Mouse (Mus musculus) liver, postnatal 0 days (tissue): ENCODE measurements at regions not wholly inside any gene's neighbourhood (a gene's known extent, or its start where the extent isn't known, plus 50 kb on each side); places are given as distances from the start of the nearest gene placed in this dataset.

Source experiments
- ATAC-seq: fragments of 200-750 bp; cut with Nextera tagmentation; 2 replicates; pipeline ENCODE4 v1.8.0; 2017; ENCODE audit warnings: mild to moderate bottlenecking, moderate library complexity
- DNase-seq: peaks from one replicate; pipeline ENCODE4 v3.0.0-alpha.2; 2016
- H3K27ac ChIP-seq: fragments of 300-500 bp; sonication (generic); 2 replicates; pipeline ENCODE4 v1.5.1; 2014; ENCODE audit warnings: antibody characterized with exemption, moderate library complexity, mild to moderate bottlenecking, low read depth
- H3K27me3 ChIP-seq: fragments of 300-500 bp; sonication (generic); 2 replicates; pipeline ENCODE4 v1.6.1; 2014; ENCODE audit warnings: low read length, control low read depth, mixed read lengths; ENCODE audit not compliant: insufficient read depth
- H3K36me3 ChIP-seq: fragments of 300-500 bp; sonication (generic); replicated peaks from 2 replicates; pipeline ENCODE4 v1.6.1; 2014; ENCODE audit warnings: mild to moderate bottlenecking, control low read depth, low read length, moderate library complexity, mixed read lengths; ENCODE audit not compliant: insufficient read depth
- H3K4me1 ChIP-seq: fragments of 300-500 bp; sonication (generic); 2 replicates; pipeline ENCODE4 v1.6.1; 2014; ENCODE audit warnings: antibody characterized with exemption, mild to moderate bottlenecking, control low read depth; ENCODE audit not compliant: insufficient read depth
- H3K4me2 ChIP-seq: fragments of 300-500 bp; sonication (generic); 2 replicates; pipeline ENCODE4 v1.6.1; 2014; ENCODE audit warnings: low read depth, mild to moderate bottlenecking, low read length, moderate library complexity, mixed read lengths
- H3K4me3 ChIP-seq: fragments of 300-500 bp; sonication (generic); 2 replicates; pipeline ENCODE4 v1.5.1; 2014; ENCODE audit warnings: low read depth, low read length
- H3K9ac ChIP-seq: fragments of 300-500 bp; sonication (generic); replicated peaks from 2 replicates; pipeline ENCODE4 v1.6.1; 2014; ENCODE audit warnings: mild to moderate bottlenecking, moderate library complexity
- H3K9me3 ChIP-seq: fragments of 300-500 bp; sonication (generic); 2 replicates; pipeline ENCODE4 v1.6.1; 2016; ENCODE audit warnings: mild to moderate bottlenecking, control low read depth, low read length, mixed read lengths
- CTCF ChIP-seq: sonication (generic); IDR thresholded peaks from 2 replicates; pipeline ENCODE4 v1.5.1; 2016; ENCODE audit warnings: antibody characterized with exemption, low read depth
- EP300 ChIP-seq: IDR thresholded peaks from 2 replicates; pipeline ENCODE4 v1.6.1; 2016; ENCODE audit warnings: antibody characterized with exemption, low read depth, mild to moderate bottlenecking
- WGBS: fragments of 180-500 bp; shearing (Covaris S2); extraction: QIAGEN DNeasy Blood & Tissue Kit; methylation state at CpG from one replicate; pipeline ENCODE4 v1.1.7; 2014; ENCODE audit not compliant: insufficient replicate concordance; 5-methylcytosine and 5-hydroxymethylcytosine counted together

- DNase-seq (no peak), ATAC-seq (no peak)
- Histone ChIP-seq H3K36me3 (no peaks in the 10 kb centered on the region), H3K9ac (0 out of 2 replicates have a peak overlapping the region, but pooled peaks have one; percentile 34), H3K4me2 (peak overlapping the region; percentile 59), H3K27me3 (0 out of 2 replicates have a peak, but pooled peaks cover 3% of the 10 kb centered on the region), H3K4me1 (peaks cover 5% of the 10 kb centered on the region; the same call in 1 of the 2 replicates), H3K4me3 (peak overlapping the region; percentile 8; the same call in 1 of the 2 replicates), H3K9me3 (no peaks in the 10 kb centered on the region), H3K27ac (no peak overlapping the region)
- WGBS, result 21% methylated on average over 25 of the region's 25 CpGs
- TF ChIP-seq CTCF (no peak), EP300 (no peak)
These were observed 98.8 kb downstream of the Rpap3 start for GRCm38 (mm10) chr15:97606630-97607381.

DNA sequence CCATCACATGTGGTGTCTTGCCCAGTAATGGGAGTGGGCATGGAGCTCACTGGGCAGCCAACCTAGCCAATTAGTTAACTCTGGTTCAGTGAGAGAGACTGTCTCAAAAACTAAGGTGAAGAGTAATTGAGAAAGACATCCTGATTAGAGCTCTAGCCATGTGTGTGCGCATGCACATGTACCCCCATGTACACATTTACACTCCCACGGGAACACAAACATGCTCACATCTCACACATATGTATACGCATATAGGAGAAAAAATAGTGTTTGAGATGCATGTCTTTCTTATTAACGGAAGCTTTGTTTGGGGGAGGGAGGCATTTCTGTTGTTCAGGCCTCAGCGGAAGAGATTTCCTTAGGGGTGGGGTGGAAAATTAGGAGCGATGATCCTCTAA, 99.4 kb downstream of the Rpap3 start:
- H3K4me1 ChIP-seq, result peaks cover 5% of the 10 kb centered on the region; the same call in 1 of the 2 replicates
- H3K4me3 ChIP-seq, result no peak overlapping the region; the same call in 1 of the 2 replicates
- ATAC-seq (no peak), DNase-seq (no peak)
- peak overlapping the region; percentile 59 for H3K4me2 ChIP-seq
- H3K27me3 ChIP-seq, result 0 out of 2 replicates have a peak, but pooled peaks cover 3% of the 10 kb centered on the region
- no peaks in the 10 kb centered on the region for H3K9me3 ChIP-seq
- no peak for TF ChIP-seq EP300
- TF ChIP-seq CTCF, result no peak
- no peak overlapping the region for H3K9ac ChIP-seq
- WGBS, result 60% methylated on average over 6 of the region's 6 CpGs
- no peak overlapping the region for H3K27ac ChIP-seq
- H3K36me3 ChIP-seq, result no peaks in the 10 kb centered on the region

DNA sequence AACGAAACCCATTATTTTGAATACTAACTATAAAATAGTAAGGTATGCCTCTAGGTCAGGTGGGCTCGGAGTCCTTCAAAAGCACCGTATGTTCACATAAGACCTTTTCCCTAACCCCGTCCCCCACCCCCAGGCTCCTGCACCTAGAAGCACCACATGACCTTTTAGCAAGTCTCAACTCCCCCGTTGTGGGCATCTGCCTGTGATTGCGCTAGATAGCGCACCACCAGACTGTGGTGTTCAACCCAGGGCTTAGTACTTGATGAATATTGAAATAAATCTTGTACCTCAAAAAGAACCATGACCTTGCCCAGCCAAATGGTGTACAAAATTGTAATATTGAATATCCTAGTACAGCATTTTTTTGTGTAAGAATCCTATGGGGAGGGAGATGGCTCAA, 99.8 kb downstream of the Rpap3 start:
- Histone ChIP-seq H3K36me3 (no peaks in the 10 kb centered on the region), H3K4me2 (no peak overlapping the region), H3K9ac (no peak overlapping the region), H3K27ac (no peak overlapping the region), H3K4me1 (peaks cover 5% of the 10 kb centered on the region; the same call in 1 of the 2 replicates), H3K4me3 (no peak overlapping the region), H3K9me3 (no peaks in the 10 kb centered on the region), H3K27me3 (0 out of 2 replicates have a peak, but pooled peaks cover 3% of the 10 kb centered on the region)
- DNase-seq (no peak), ATAC-seq (no peak)
- WGBS, result 77% methylated on average over 7 of the region's 7 CpGs
- TF ChIP-seq EP300 (no peak), CTCF (no peak)

DNA sequence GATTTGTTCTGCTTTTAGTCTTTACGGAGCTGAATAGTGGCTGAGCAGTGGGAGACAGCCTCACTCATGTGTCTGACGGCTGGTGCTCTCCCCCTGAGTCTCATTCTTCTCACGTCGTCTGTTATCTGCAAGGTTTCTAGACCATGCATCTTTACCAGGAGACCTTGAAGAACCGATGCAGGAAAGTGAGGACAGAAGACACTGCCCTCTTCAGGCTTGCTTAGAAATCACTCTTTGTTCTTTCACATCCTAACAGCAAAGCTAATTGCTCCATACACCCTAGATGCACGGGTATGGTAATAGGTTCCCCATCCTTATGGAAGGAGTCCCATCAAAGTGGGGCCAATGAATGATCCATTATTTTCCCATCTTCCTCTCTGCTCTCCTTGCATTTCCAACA, 102.1 kb downstream of the Rpap3 start:
- WGBS, result 37% methylated on average over 6 of the region's 6 CpGs
- ATAC-seq, result no peak

DNA sequence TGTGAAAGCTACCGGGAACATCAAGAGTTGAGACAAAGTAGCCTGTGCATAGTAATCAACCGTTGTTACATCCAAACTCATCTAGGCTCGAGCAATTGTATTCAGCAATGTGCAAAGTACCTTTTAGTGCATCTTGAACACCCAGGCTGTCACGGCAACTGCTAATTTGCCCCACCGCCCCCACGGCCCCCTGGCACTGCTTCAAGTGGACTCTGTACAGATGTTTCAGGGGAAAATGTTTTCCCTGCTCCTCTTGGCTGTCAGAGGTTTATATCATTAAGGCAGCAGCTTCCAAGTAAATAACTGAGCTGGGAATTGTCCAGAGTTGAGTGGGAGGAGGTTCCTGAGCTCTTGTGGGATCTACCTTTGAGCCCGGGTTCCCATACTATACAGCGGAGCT, 107.4 kb downstream of the Rpap3 start:
- 69% methylated on average over 8 of the region's 8 CpGs for WGBS
- no peaks in the 10 kb centered on the region for H3K4me1 ChIP-seq
- H3K4me3 ChIP-seq, result no peak overlapping the region
- TF ChIP-seq CTCF, result no peak
- no peak for TF ChIP-seq EP300
- DNase-seq, result no peak
- ATAC-seq, result no peak
- no peak overlapping the region for H3K27ac ChIP-seq
- H3K4me2 ChIP-seq, result no peak overlapping the region
- H3K9me3 ChIP-seq, result no peaks in the 10 kb centered on the region
- H3K36me3 ChIP-seq, result no peaks in the 10 kb centered on the region
- no peaks in the 10 kb centered on the region for H3K27me3 ChIP-seq
- H3K9ac ChIP-seq, result no peak overlapping the region

More for the DNA sequence above, 102.1 kb downstream of the Rpap3 start:
- Histone ChIP-seq H3K4me1 (peaks cover 5% of the 10 kb centered on the region; the same call in 1 of the 2 replicates), H3K9me3 (no peaks in the 10 kb centered on the region), H3K4me2 (no peak overlapping the region), H3K27me3 (0 out of 2 replicates have a peak, but pooled peaks cover 3% of the 10 kb centered on the region), H3K4me3 (no peak overlapping the region), H3K36me3 (no peaks in the 10 kb centered on the region), H3K9ac (no peak overlapping the region), H3K27ac (no peak overlapping the region)
- TF ChIP-seq CTCF, result peak; percentile 58
- no peak for TF ChIP-seq EP300
- no peak for DNase-seq

GRCm38 (mm10) chr15:97596514-97597081, 109.0 kb downstream of the Rpap3 start:
- WGBS, result 73% methylated on average over 8 of the region's 8 CpGs
- Histone ChIP-seq H3K4me1 (no peaks in the 10 kb centered on the region), H3K4me3 (no peak overlapping the region), H3K27ac (no peak overlapping the region), H3K9me3 (no peaks in the 10 kb centered on the region), H3K9ac (no peak overlapping the region), H3K4me2 (no peak overlapping the region), H3K36me3 (no peaks in the 10 kb centered on the region), H3K27me3 (no peaks in the 10 kb centered on the region)
- ATAC-seq (no peak), DNase-seq (no peak)
- no peak for TF ChIP-seq CTCF
- TF ChIP-seq EP300, result no peak
